Mouse (Mus musculus) limb, embryonic 11.5 days (tissue): ENCODE measurements at regions not wholly inside any gene's neighbourhood (a gene's known extent, or its start where the extent isn't known, plus 50 kb on each side); places are given as distances from the start of the nearest gene placed in this dataset.

Source experiments
- ATAC-seq: fragments of 200-750 bp; cut with Nextera tagmentation; 2 replicates; pipeline ENCODE4 v1.8.0; 2017; ENCODE audit warnings: low read depth; ENCODE audit not compliant: insufficient number of reproducible peaks, low FRiP score, low TSS enrichment
- DNase-seq: peaks from one replicate; pipeline ENCODE4 v3.0.0-alpha.2; 2015; ENCODE audit warnings: low spot score
- H3K27ac ChIP-seq: fragments of 300-500 bp; sonication (generic); replicated peaks from 2 replicates; pipeline ENCODE4 v1.5.1; 2014; ENCODE audit warnings: low read depth, mild to moderate bottlenecking, low read length
- H3K27me3 ChIP-seq: fragments of 300-500 bp; sonication (generic); 2 replicates; pipeline ENCODE4 v1.6.1; 2014; ENCODE audit warnings: mild to moderate bottlenecking, low read length, mixed read lengths; ENCODE audit not compliant: control insufficient read depth, insufficient read depth
- H3K36me3 ChIP-seq: fragments of 300-500 bp; sonication (generic); 2 replicates; pipeline ENCODE4 v1.6.1; 2014; ENCODE audit warnings: mild to moderate bottlenecking, low read length, moderate library complexity, mixed read lengths; ENCODE audit not compliant: control insufficient read depth, insufficient read depth
- H3K4me1 ChIP-seq: fragments of 300-500 bp; sonication (generic); 2 replicates; pipeline ENCODE4 v1.6.1; 2014; ENCODE audit warnings: low read length, mixed read lengths; ENCODE audit not compliant: control insufficient read depth, insufficient read depth
- H3K4me2 ChIP-seq: fragments of 300-500 bp; sonication (generic); 2 replicates; pipeline ENCODE4 v1.6.1; 2014; ENCODE audit warnings: low read depth, mild to moderate bottlenecking, moderate library complexity; ENCODE audit not compliant: severe bottlenecking
- H3K4me3 ChIP-seq: fragments of 300-500 bp; sonication (generic); 2 replicates; pipeline ENCODE4 v1.5.1; 2014; ENCODE audit warnings: low read depth, low read length
- H3K9ac ChIP-seq: fragments of 300-500 bp; sonication (generic); 2 replicates; pipeline ENCODE4 v1.6.1; 2014; ENCODE audit warnings: mild to moderate bottlenecking, low read length
- H3K9me3 ChIP-seq: fragments of 300-500 bp; sonication (generic); 2 replicates; pipeline ENCODE4 v1.6.1; 2016; ENCODE audit warnings: low read length; ENCODE audit not compliant: control insufficient read depth
- WGBS: fragments of 180-500 bp; shearing (Covaris S2); extraction: QIAGEN DNeasy Blood & Tissue Kit; methylation state at CpG from one replicate; pipeline ENCODE4 v1.1.7; 2014; 5-methylcytosine and 5-hydroxymethylcytosine counted together

DNA sequence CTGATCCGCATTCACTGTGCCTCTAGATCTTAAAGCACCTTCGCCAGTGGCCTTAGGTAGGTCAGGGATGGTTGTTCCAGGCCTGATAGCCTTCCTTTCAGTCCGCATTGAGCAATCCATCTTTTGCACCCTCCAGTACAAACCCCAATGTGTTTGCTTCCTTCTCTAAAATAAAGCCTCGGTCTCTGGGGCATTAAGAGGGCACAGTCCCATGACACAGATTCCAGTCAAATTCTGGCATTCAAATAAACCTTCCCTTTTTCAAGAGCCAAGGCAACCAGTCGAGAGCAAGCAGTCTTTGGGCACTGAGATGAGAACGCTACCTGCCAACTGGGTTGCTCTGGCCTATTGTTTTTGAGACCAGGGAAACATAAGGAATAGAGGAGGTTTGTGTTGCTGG, 57.8 kb upstream of the Sash1 start:
- 91% methylated on average over 6 of the region's 6 CpGs for WGBS
- ATAC-seq, result no peak

DNA sequence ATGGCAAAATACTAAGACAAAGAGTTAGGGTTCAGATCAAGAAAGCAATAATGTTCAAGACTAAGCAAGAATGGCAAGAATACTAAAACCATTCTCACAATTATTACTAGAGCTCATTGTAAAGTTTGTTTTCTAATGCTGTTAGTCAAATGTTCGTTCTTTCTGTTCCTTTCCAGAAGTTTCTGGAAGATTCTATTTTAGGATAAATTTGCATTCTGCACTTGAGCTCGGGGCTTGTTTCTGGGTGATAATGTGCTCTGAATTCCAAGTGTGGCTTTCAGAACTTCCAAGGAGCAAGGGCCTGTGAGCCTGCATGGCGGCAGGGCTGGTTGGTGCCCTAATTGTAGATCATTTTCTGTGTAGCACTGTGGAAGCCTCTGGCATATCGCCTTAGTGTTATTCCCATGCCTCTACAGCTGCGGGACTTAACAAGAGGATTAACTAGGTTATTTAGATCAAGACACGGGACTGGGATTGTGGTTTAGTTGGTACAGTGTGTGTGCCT, 57.1 kb upstream of the Sash1 start:
- Histone ChIP-seq H3K4me2 (no peak overlapping the region), H3K27me3 (no peaks in the 10 kb centered on the region), H3K9me3 (no peaks in the 10 kb centered on the region), H3K36me3 (no peaks in the 10 kb centered on the region), H3K4me1 (peaks cover 7% of the 10 kb centered on the region; the same call in 1 of the 2 replicates), H3K9ac (no peak overlapping the region), H3K4me3 (no peak overlapping the region), H3K27ac (no peak overlapping the region)
- no peak for ATAC-seq
- no peak for DNase-seq
- WGBS, result 89% methylated on average over 6 of the region's 6 CpGs

More for the DNA sequence above, 57.8 kb upstream of the Sash1 start:
- Histone ChIP-seq H3K4me1 (peaks cover 7% of the 10 kb centered on the region; the same call in 1 of the 2 replicates), H3K27ac (no peak overlapping the region), H3K9me3 (no peaks in the 10 kb centered on the region), H3K9ac (no peak overlapping the region), H3K27me3 (no peaks in the 10 kb centered on the region), H3K4me3 (no peak overlapping the region), H3K36me3 (no peaks in the 10 kb centered on the region), H3K4me2 (no peak overlapping the region)
- no peak for DNase-seq

DNA sequence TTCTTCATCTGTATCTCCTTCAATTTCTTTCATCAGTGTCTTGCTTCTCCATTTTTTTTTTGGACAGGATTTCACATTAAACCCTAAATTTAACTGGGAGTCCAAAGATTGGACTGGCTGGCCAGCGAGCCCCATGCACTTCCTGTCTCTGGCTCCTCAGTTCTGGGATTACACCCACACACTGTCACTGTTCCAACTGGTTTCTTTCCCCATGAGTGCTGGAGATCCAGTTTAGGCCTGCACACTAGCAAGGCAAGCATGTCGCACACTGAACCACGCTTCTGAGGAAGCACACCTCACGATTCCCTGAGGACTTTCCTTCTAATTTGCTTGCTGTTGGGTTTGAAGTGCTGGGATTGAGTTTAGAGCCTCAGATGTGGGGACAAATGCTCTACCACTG, 50.5 kb upstream of the Sash1 start:
- Histone ChIP-seq H3K4me2 (no peak overlapping the region), H3K9me3 (no peaks in the 10 kb centered on the region), H3K4me1 (no peaks in the 10 kb centered on the region), H3K4me3 (no peak overlapping the region), H3K9ac (no peak overlapping the region), H3K27me3 (no peaks in the 10 kb centered on the region), H3K36me3 (no peaks in the 10 kb centered on the region), H3K27ac (no peak overlapping the region)
- DNase-seq (no peak), ATAC-seq (no peak)
- WGBS, result 88% methylated on average over 4 of the region's 4 CpGs
